Mouse (Mus musculus) testis, adult 2 months (tissue): Measurements from ENCODE around the gene Pafah2.

Experiments used
- CTCF ChIP-seq: fragments of 200-500 bp; IDR thresholded peaks from 2 replicates; pipeline ENCODE4 v1.5.1; 2012; ENCODE audit warnings: low read depth, mild to moderate bottlenecking, inconsistent platforms, low read length, moderate library complexity; ENCODE audit not compliant: control insufficient read depth, insufficient read depth, insufficient replicate concordance
- POLR2A ChIP-seq: fragments of 200-500 bp; IDR thresholded peaks from 2 replicates; pipeline ENCODE4 v1.6.1; 2012; ENCODE audit warnings: low read depth, mild to moderate bottlenecking, inconsistent platforms, low read length, moderate library complexity; ENCODE audit not compliant: control insufficient read depth

- TF ChIP-seq CTCF (no peak), POLR2A (no peak)
These were observed 1.0 kb downstream of the Pafah2 start for GRCm38 (mm10) chr4:134397121-134397520.
